Mouse (Mus musculus): ENCODE data around the gene Ppa2. TPM values are rescaled to one million over a fixed set of nuclear protein-coding genes. Genes with fewer than 3 reads are reported as not detected.
A peak's percentile ranks its signal among the peaks of the same experiment; 100 is the strongest.

The Ppa2 gene
- polyA plus RNA-seq (2014; fragmentation: Nextera tagmentation; extraction: Ambion mirVana): 90.5 and 94.2 TPM in 2 replicates

DNA sequence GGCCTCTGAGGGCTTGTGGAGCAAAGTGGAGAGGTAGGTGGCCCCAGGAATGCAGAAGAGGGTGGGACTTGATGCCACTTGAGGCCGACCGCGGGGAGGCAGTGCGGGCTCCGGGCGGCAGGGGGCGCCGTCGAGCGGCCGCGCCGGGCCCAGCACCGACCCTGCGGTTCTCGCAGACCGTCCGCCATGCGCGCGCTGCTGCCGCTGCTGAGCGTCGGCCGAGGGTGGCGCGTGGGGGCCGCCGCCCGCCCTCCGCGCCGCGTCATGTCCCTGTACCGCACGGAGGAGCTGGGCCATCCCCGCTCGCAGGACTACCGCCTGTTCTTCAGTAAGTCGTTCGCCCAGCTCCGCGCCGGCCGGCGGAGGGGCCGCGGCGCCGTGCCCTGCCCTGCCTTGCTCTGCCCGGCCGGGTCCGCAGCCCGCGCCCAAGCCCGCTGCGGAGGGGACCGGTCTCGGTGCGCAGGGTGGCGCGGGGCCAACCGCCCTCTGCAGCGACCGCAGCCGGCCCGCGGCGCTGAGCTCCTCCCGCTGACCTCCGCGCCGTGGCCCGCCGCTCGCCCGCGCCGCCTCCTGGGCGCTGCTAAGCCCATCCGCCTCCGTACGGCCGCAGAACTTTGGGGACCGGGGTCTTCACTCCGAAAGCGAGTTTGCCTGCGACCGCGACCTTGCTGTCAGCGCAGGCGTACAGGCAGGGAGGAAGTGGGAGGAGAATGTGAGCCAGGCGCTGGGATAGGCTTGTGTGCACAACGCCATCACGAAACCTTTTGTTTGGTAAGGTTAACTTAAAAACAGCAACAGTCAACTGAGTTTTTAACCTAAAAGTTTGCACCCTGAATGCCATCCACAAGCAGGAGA is at the start of gene Ppa2:
Gene Ppa2 (plus strand): TSS at position 157 of the 855 bp plus-strand sequence.
- no peaks in the 10 kb centered on the region for H3K9me3 ChIP-seq (ENCODE audit: control insufficient read depth, low read length)

DNA sequence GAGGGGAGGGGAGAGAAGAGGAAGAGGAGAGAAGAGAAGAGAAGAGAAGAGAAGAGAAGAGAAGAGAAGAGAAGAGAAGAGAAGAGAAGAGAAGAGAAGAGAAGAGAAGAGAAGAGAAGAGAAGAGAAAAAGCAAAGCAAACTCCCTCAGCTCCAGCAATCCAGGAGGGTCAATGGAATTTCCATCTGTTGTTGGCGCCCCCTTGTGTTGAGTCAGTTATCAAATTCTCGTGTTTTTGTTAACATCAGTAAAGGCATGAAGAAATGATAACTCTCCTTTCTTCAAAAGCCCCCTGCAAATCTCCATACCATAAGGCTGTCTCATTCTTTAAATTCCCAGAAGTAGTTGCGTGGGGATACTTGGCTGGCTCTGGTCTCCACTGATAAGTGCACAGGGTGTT is 38.0 kb upstream of the Ppa2 start:
- no peaks in the 10 kb centered on the region for H3K4me1 ChIP-seq (ENCODE audit: control insufficient read depth, insufficient read depth, low read length)
- no peak overlapping the region for H3K4me2 ChIP-seq (ENCODE audit: low read length)
- ATAC-seq (ENCODE audit: low FRiP score, low TSS enrichment) (no peak), DNase-seq (peak; percentile 87)
- no peak overlapping the region for H3K27ac ChIP-seq (replicated peaks; ENCODE audit: low read depth, low read length)
- WGBS: 20% methylated on average over 3 of the region's 3 CpGs
- H3K9ac ChIP-seq (replicated peaks; ENCODE audit: low read length): no peak overlapping the region
- H3K27me3 ChIP-seq (ENCODE audit: control insufficient read depth, insufficient read depth, low read length): no peaks in the 10 kb centered on the region
- H3K4me3 ChIP-seq (replicated peaks; ENCODE audit: low read depth, low read length): no peak overlapping the region
- no peaks in the 10 kb centered on the region for H3K36me3 ChIP-seq (ENCODE audit: control insufficient read depth, insufficient read depth, low read length)
- no peaks in the 10 kb centered on the region for H3K9me3 ChIP-seq (ENCODE audit: control insufficient read depth, low read length)

More for the DNA sequence above, at the start of gene Ppa2:
- Histone ChIP-seq H3K27me3 (ENCODE audit: control insufficient read depth, insufficient read depth, low read length) (no peaks in the 10 kb centered on the region), H3K4me2 (ENCODE audit: low read length) (peak within 1 kb of the TSS; percentile 72), H3K36me3 (ENCODE audit: control insufficient read depth, insufficient read depth, low read length) (no peaks in the 10 kb centered on the region), H3K9ac (replicated peaks; ENCODE audit: low read length) (peak within 1 kb of the TSS; percentile 93), H3K27ac (replicated peaks; ENCODE audit: low read depth, low read length) (peak within 1 kb of the TSS; percentile 97), H3K4me3 (replicated peaks; ENCODE audit: low read depth, low read length) (peak within 1 kb of the TSS; percentile 78), H3K4me1 (ENCODE audit: control insufficient read depth, insufficient read depth, low read length) (peaks cover 10% of the 10 kb centered on the region; the same call in 1 of the 2 replicates)
- DNase-seq (peak; percentile 91), ATAC-seq (ENCODE audit: low FRiP score, low TSS enrichment) (peak; percentile 94)
- WGBS: under 1% methylated on average over 95 of the region's 95 CpGs

DNA sequence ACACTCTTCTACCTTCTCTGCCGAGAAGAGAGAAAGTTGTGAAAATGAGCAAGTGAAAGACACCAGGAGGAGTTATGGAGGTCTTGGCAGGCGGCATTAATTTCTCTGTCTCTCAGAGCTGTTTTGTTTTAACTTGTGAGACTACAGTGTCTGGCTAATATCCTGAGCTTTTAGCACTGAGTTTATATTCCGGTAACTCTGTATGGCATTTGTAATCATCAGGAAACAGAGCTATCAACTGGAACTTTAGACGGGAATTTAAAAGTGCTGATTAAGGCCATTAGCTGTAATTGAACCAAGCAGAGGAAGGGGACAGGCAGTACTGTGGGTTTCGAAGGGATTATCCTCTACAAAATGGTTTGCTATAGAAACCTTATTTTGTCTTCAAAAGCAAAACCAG is 25.3 kb upstream of the Ppa2 start:
- no peaks in the 10 kb centered on the region for H3K27me3 ChIP-seq (ENCODE audit: control insufficient read depth, insufficient read depth, low read length)
- H3K9ac ChIP-seq (replicated peaks; ENCODE audit: low read length): no peak overlapping the region
- DNase-seq (no peak), ATAC-seq (ENCODE audit: low FRiP score, low TSS enrichment) (no peak)
- no peak overlapping the region for H3K27ac ChIP-seq (replicated peaks; ENCODE audit: low read depth, low read length)
- 92% methylated on average over 5 of the region's 5 CpGs for WGBS
- no peaks in the 10 kb centered on the region for H3K9me3 ChIP-seq (ENCODE audit: control insufficient read depth, low read length)
- H3K4me2 ChIP-seq (ENCODE audit: low read length): no peak overlapping the region
- H3K4me3 ChIP-seq (replicated peaks; ENCODE audit: low read depth, low read length): no peak overlapping the region
- H3K36me3 ChIP-seq (ENCODE audit: control insufficient read depth, insufficient read depth, low read length): no peaks in the 10 kb centered on the region
- no peaks in the 10 kb centered on the region for H3K4me1 ChIP-seq (ENCODE audit: control insufficient read depth, insufficient read depth, low read length)

DNA sequence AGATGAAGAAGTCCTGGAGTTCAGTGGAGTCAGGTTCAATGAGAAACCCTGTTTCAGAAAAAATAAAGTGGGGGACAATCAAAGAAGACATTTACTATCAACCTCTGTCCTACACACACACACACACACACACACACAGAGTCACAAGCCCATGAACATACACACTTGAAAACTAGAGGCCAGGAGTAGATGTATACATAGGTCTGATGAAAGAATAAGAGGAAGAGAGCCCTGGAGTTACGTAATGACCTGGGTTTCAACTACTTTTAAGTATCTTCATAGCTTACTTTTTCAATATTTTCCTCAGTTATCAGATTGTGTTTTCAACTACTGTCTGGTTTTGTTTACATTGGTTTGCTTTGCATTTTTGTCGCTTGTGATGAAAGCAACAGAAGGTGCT is 21.1 kb upstream of the Ppa2 start:
- no peak overlapping the region for H3K4me2 ChIP-seq (ENCODE audit: low read length)
- no peak overlapping the region for H3K9ac ChIP-seq (replicated peaks; ENCODE audit: low read length)
- ATAC-seq (ENCODE audit: low FRiP score, low TSS enrichment) (no peak), DNase-seq (no peak)
- no peak overlapping the region for H3K27ac ChIP-seq (replicated peaks; ENCODE audit: low read depth, low read length)
- no peak overlapping the region for H3K4me3 ChIP-seq (replicated peaks; ENCODE audit: low read depth, low read length)
- 93% methylated on average over 2 of the region's 2 CpGs for WGBS
- no peaks in the 10 kb centered on the region for H3K36me3 ChIP-seq (ENCODE audit: control insufficient read depth, insufficient read depth, low read length)
- H3K9me3 ChIP-seq (ENCODE audit: control insufficient read depth, low read length): no peaks in the 10 kb centered on the region
- H3K27me3 ChIP-seq (ENCODE audit: control insufficient read depth, insufficient read depth, low read length): no peaks in the 10 kb centered on the region
- H3K4me1 ChIP-seq (ENCODE audit: control insufficient read depth, insufficient read depth, low read length): no peaks in the 10 kb centered on the region

DNA sequence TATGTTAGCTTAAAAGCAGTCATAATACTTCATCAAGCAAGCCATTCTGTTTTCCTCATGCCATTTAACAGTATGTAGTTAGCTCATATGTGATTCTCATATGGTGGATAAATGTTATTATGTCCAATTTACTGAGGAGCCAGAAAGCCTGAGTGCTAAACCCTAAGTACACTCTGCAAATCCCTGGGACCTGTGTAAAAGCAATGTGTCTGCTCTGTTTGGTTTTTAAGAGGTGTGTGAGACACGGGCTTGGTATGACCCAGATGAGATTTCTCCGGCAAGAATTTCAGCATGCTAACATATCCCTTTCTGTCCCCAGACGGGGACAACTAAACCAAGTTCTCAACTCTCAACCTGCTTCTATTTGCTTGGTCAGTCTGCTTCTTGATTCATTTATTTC is 5.6 kb upstream of the Ppa2 start:
- Histone ChIP-seq H3K9me3 (ENCODE audit: control insufficient read depth, low read length) (no peaks in the 10 kb centered on the region), H3K4me3 (replicated peaks; ENCODE audit: low read depth, low read length) (no peak overlapping the region), H3K36me3 (ENCODE audit: control insufficient read depth, insufficient read depth, low read length) (no peaks in the 10 kb centered on the region), H3K27me3 (ENCODE audit: control insufficient read depth, insufficient read depth, low read length) (no peaks in the 10 kb centered on the region), H3K27ac (replicated peaks; ENCODE audit: low read depth, low read length) (no peak overlapping the region), H3K4me1 (ENCODE audit: control insufficient read depth, insufficient read depth, low read length) (no peaks in the 10 kb centered on the region), H3K9ac (replicated peaks; ENCODE audit: low read length) (no peak overlapping the region), H3K4me2 (ENCODE audit: low read length) (no peak overlapping the region)
- WGBS: 92% methylated on average over 3 of the region's 3 CpGs
- DNase-seq: no peak
- no peak for ATAC-seq (ENCODE audit: low FRiP score, low TSS enrichment)

DNA sequence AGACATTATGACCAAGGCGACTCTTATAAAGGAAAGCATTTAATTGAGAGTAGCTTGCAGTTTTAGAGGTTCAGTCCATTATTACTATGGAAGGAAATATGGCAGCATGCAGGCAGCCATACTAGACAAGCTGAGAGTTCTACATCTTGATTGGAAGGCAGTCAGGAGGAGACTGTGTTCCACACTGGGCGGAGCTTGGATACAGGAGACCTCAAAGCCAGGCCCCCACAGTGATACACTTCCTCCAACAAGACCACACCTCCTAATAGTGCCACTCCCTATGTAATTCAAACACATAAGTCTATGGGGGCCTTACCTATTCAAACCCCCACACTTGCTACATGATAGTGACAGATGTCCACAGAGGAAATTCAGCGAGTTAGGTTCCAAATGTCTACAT is 1.5 kb upstream of the Ppa2 start:
- ATAC-seq (ENCODE audit: low FRiP score, low TSS enrichment): no peak
- Histone ChIP-seq H3K9ac (replicated peaks; ENCODE audit: low read length) (no peak overlapping the region), H3K4me2 (ENCODE audit: low read length) (no peak overlapping the region), H3K9me3 (ENCODE audit: control insufficient read depth, low read length) (no peaks in the 10 kb centered on the region), H3K36me3 (ENCODE audit: control insufficient read depth, insufficient read depth, low read length) (no peaks in the 10 kb centered on the region), H3K27ac (replicated peaks; ENCODE audit: low read depth, low read length) (no peak overlapping the region), H3K4me1 (ENCODE audit: control insufficient read depth, insufficient read depth, low read length) (peaks cover 10% of the 10 kb centered on the region; the same call in 1 of the 2 replicates), H3K4me3 (replicated peaks; ENCODE audit: low read depth, low read length) (no peak overlapping the region), H3K27me3 (ENCODE audit: control insufficient read depth, insufficient read depth, low read length) (no peaks in the 10 kb centered on the region)
- DNase-seq: no peak
- 98% methylated on average over 3 of the region's 3 CpGs for WGBS

DNA sequence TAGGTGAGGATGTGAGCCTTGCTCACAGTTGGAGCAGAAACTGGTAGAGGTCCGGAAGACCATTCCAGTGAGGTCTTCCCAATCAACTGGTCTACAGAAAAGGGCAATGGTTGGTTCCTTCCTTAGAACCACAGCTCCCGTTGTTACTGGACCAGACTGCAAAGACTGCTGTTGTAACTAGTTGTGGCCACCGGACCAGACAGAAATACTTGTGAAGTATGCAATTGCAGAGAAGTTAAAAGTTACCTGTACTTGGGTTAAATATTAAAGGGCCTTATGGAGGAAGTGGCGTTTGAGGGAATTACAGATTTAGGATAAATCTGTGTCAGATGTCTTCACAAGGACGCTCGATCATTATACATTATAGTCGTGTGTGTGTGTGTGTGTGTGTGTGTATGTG is 551 bp upstream of the Ppa2 start:
- no peak overlapping the region for H3K9ac ChIP-seq (replicated peaks; ENCODE audit: low read length)
- no peak overlapping the region for H3K27ac ChIP-seq (replicated peaks; ENCODE audit: low read depth, low read length)
- no peak overlapping the region for H3K4me3 ChIP-seq (replicated peaks; ENCODE audit: low read depth, low read length)
- DNase-seq (no peak), ATAC-seq (ENCODE audit: low FRiP score, low TSS enrichment) (no peak)
- H3K9me3 ChIP-seq (ENCODE audit: control insufficient read depth, low read length): no peaks in the 10 kb centered on the region
- H3K4me2 ChIP-seq (ENCODE audit: low read length): no peak overlapping the region
- 94% methylated on average over 7 of the region's 7 CpGs for WGBS
- H3K27me3 ChIP-seq (ENCODE audit: control insufficient read depth, insufficient read depth, low read length): no peaks in the 10 kb centered on the region
- no peaks in the 10 kb centered on the region for H3K36me3 ChIP-seq (ENCODE audit: control insufficient read depth, insufficient read depth, low read length)
- H3K4me1 ChIP-seq (ENCODE audit: control insufficient read depth, insufficient read depth, low read length): peaks cover 10% of the 10 kb centered on the region; the same call in 1 of the 2 replicates

DNA sequence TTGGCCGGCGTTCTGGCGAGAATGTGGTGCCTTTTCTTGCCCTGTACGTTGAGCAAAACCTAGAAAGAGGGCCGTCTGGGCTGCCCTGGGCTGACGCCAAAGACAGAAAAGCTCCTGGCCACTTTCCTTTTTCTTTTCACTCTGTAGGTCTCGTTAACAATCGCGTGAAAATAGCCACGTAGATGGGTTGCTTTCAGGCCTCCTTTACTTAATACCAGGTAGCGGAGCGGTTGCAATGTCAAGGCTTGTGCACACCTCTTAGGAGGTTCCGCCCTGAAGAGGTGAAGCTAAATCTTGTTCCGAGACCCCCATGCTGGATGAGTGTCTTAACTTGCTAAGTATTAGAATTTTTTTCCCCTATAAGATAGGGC is 884 bp downstream of the Ppa2 start:
- 18% methylated on average over 14 of the region's 14 CpGs for WGBS
- H3K4me1 ChIP-seq (ENCODE audit: control insufficient read depth, insufficient read depth, low read length): peaks cover 10% of the 10 kb centered on the region; the same call in 1 of the 2 replicates

GRCm38 (mm10) chr3:133312331-133312730 is 2.4 kb downstream of the Ppa2 start:
- ATAC-seq (ENCODE audit: low FRiP score, low TSS enrichment) (no peak), DNase-seq (no peak)
- Histone ChIP-seq H3K27me3 (ENCODE audit: control insufficient read depth, insufficient read depth, low read length) (no peaks in the 10 kb centered on the region), H3K4me2 (ENCODE audit: low read length) (no peak overlapping the region), H3K27ac (replicated peaks; ENCODE audit: low read depth, low read length) (no peak overlapping the region), H3K9me3 (ENCODE audit: control insufficient read depth, low read length) (no peaks in the 10 kb centered on the region), H3K36me3 (ENCODE audit: control insufficient read depth, insufficient read depth, low read length) (no peaks in the 10 kb centered on the region), H3K9ac (replicated peaks; ENCODE audit: low read length) (no peak overlapping the region), H3K4me1 (ENCODE audit: control insufficient read depth, insufficient read depth, low read length) (peaks cover 10% of the 10 kb centered on the region; the same call in 1 of the 2 replicates), H3K4me3 (replicated peaks; ENCODE audit: low read depth, low read length) (no peak overlapping the region)
- 96% methylated on average over 3 of the region's 3 CpGs for WGBS

More for the DNA sequence above, 884 bp downstream of the Ppa2 start:
- Histone ChIP-seq H3K4me3 (replicated peaks; ENCODE audit: low read depth, low read length) (peak overlapping the region; percentile 78), H3K9me3 (ENCODE audit: control insufficient read depth, low read length) (no peaks in the 10 kb centered on the region), H3K36me3 (ENCODE audit: control insufficient read depth, insufficient read depth, low read length) (no peaks in the 10 kb centered on the region), H3K4me2 (ENCODE audit: low read length) (peak overlapping the region; percentile 72), H3K27ac (replicated peaks; ENCODE audit: low read depth, low read length) (peak overlapping the region; percentile 97), H3K27me3 (ENCODE audit: control insufficient read depth, insufficient read depth, low read length) (no peaks in the 10 kb centered on the region), H3K9ac (replicated peaks; ENCODE audit: low read length) (peak overlapping the region; percentile 93)
- DNase-seq (no peak), ATAC-seq (ENCODE audit: low FRiP score, low TSS enrichment) (no peak)

Data from midbrain, embryonic 14.5 days (tissue).